Mouse (Mus musculus): ENCODE measurements around the gene Prdm4.
A peak's percentile ranks its signal among the peaks of the same experiment; 100 is the strongest.

Prdm4 gene

GRCm38 (mm10) chr10:85916498-85917309 lies at the start of gene Prdm4:
Gene Prdm4, minus strand, starts transcription at chr10:85917142.
- DNase-seq (ENCODE audit: extremely low spot score, low spot score) = peak; percentile 98

DNA sequence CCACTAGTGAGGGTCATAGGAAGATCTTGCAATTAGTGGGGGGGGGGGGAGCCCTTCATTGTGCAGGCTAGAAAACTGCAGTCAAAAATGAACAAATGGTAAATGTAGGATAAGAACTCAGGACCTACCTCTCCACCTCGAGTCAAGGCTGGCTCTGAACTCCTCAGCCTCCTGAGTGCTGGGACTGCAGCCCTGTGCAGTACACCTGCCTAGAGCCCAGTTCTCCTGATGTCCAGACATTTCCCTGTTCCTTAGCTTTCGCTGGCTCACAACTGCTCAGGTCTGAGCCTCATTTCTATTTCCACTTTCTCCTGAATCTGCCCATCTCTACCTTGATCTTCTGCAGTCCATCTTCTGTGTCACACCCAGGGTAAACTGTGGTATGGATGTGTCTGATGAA lies 49.5 kb upstream of the Prdm4 start:
- DNase-seq (ENCODE audit: extremely low spot score, low spot score) = no peak

DNA sequence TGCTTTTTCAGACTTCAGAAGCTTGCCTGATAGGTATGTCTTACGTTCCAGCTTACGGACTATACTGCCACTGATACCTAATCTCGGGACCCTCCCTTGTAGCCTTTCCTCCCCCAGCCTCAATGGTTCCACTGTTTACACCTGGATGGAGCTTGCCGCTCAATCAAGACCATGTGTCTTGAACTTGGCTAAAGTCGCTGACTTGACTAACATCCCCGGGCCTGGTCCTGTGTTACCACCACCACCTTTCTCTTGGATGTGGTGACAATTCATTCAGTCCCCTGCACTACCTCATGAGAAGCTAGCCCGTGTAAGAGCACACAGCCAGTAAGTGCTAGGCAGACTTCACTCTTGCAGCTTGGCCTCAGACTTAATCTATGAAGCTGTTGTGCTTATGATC lies 47.4 kb upstream of the Prdm4 start:
- DNase-seq (ENCODE audit: extremely low spot score, low spot score) = no peak

DNA sequence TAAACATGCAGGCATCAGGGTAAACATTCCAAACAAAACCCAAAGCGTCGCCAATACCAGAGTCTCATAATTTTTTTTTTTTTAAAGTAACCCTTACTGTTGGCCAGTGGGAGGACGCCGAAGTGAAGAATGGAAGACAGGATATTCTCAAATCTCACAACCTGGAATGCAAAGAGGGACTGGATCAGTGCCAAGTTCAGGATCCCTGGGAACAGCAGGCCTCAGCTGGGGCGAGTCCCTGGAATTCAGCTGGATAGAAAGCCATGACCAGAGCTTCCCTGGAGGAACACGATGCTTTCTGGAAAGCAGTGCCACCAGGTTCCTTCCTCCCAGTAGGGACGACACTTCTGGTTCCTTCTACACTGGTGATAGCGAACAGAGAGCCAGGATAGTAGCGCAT lies 46.0 kb upstream of the Prdm4 start:
- DNase-seq (ENCODE audit: extremely low spot score, low spot score) = no peak

- peak; percentile 99 for DNase-seq (ENCODE audit: extremely low spot score, low spot score)
These were observed 40.6 kb upstream of the Prdm4 start, which contains the start of gene Rtcb for GRCm38 (mm10) chr10:85957464-85957950. Gene Rtcb, minus strand, starts transcription at chr10:85957823.

DNA sequence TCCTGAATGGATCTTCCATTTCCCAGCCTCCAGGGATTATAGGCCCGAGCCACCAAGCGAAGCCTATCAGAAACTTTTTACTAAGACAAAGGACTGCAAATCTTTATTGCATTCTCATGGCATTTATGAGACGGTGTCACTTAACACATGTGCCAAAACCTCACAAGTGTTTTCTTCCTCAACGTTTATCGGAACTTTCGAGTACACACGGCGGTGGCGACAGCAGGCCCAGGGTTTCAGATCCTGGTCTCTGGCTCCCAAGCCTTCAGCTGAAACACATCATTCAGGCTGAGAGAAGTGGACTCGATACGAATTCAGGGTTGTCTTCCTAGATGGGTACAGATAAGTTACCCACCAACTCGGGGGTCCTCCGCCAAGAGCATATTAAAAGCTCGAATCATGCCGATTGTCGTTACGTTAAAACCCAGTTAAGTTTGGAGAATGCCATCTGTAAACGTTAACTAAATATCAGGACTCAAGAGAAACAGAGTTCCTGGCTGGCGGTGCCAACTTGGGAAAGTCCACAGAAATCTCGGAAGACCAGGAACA lies 40.0 kb upstream of the Prdm4 start:
- DNase-seq (ENCODE audit: extremely low spot score, low spot score) = no peak

DNA sequence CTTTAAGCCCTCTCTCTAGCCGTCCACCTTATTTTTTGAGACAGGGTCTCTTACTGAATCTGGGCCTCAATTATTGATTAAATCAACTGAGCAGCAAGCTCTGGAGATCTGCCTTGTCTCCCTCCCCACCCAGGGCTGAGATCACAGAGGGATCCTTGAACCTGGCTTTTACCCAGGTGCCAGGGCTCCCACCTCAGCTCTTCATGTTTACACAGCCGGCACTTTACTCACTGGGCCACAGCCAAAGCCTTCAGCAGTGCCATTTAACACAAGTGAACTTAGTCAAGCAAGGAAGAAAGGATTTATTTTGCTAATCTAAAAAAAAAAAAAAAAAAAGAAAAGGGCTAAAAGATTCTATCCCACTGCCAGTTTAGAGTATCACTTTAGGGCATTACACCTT lies 37.5 kb upstream of the Prdm4 start:
- DNase-seq (ENCODE audit: extremely low spot score, low spot score) = no peak

DNA sequence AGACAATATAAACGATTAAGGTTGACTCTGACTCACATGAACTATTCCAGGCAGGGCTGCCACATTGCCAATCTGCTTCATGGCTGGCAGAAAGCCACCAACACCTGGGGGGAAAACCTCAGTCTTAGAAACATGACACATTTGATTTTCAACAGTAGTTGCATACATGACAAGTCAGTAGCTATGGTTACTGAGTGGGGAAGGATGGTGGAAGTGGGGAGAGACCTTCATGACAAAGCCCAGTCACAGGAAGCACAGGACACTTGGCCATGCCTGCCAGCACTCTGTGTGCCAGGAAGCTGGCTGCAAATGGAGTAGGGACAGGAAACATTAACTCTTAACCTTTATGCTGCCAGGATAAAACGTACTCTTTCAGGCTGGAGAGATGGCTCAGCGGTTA lies 36.5 kb upstream of the Prdm4 start:
- DNase-seq (ENCODE audit: extremely low spot score, low spot score) = no peak

- no peak for DNase-seq (ENCODE audit: extremely low spot score, low spot score)
These were observed 35.0 kb upstream of the Prdm4 start for GRCm38 (mm10) chr10:85951765-85952443.

DNA sequence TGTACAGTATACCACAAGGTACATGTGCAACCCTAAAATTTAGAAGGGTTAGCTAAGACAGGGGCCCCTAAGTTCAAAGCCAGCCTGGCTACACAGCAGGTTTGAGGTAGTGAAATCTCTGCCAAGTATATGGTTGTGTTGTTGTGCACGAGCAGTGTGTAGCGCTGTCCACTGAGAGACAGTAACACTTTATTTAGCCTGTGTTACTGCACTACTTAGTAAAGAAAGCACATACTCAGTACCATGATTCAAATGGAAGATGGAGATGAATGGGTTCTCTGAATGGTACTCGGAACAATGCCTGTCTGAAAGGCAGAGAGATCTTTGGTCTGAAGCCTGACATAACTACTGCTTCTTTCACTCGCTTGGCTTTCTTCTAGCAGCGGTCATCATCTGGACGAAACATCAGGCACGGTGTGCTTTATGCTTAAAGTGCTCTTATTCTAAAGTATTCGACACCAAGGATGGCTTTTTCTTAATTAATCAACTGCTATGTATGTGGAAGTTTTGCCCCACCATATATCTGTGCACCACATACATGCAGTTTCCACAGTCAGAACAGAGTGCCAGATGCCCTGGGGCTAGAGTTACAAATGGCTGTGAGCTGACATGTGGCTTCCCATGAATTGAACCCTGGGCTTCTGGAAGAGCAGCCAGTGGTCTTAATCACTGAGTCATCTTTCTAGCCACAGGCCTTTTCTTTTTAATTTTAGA lies 31.7 kb upstream of the Prdm4 start:
- DNase-seq (ENCODE audit: extremely low spot score, low spot score) = no peak

GRCm38 (mm10) chr10:85936280-85936965 lies 19.5 kb upstream of the Prdm4 start:
- no peak for DNase-seq (ENCODE audit: extremely low spot score, low spot score)

GRCm38 (mm10) chr10:85929962-85930361 lies 13.0 kb upstream of the Prdm4 start:
- no peak for DNase-seq (ENCODE audit: extremely low spot score, low spot score)

DNA sequence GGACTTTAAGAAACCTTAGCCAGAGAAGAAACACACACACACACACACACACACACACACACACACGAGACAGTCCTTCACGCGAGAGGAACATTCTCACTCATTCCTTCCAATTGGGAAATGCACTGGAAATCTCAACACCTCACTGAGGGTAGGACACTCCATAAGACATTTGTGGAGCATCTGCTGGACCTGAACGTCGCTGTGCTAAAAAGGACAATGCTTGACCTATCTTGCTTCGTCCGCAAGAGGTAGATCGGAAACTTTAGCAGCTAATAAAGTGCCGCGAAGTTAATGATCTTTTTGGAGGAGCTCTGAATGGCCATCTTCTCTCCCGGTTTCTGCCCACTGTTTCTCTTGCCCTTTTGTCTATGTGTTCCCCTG lies 12.3 kb upstream of the Prdm4 start:
- DNase-seq (ENCODE audit: extremely low spot score, low spot score) = no peak

GRCm38 (mm10) chr10:85928499-85929207 lies 11.7 kb upstream of the Prdm4 start:
- DNase-seq (ENCODE audit: extremely low spot score, low spot score) = peak; percentile 84

DNA sequence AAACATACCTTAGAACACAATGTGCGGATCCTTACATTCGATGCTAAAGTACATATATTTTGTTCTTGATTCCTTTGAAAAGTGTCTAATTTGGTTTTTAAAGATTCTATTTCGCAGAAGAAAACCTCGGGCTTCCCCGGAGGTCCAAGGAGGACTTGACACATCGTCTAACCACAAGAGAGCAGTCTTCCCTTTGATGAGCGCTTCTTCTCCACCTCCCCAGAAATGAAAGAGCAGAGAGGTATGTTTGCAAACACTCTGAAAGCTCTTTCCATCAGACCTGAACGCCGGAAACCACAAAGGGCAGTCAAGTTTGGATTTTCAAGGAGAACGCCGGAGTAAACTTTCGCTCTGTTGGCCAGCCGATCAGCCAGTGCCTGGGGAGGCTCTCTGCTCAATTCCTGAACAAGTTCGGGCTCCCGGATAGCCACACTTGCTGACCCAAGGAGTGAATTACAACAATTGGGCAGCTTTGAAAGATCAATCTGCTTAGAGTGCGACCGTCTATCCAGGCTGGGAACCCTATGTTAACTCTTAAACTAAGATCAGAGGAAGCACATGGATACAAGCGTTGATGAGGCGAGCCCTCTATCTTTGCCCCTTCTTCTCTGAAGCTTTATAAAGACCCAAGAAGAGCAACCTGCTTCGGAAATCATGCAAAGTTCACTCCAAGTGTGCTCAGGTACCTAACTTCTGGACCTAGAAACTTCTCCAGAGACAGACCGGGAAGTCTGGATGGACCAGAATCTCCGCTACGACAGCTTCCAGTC lies 10.9 kb upstream of the Prdm4 start, which contains the start of gene Ascl4:
TSS of gene Ascl4 (plus strand) at position 6 of the 770 bp plus-strand sequence.
- peak; percentile 61 for DNase-seq (ENCODE audit: extremely low spot score, low spot score)

- no peak for DNase-seq (ENCODE audit: extremely low spot score, low spot score)
These were observed 37.0 kb downstream of the Prdm4 start for GRCm38 (mm10) chr10:85879886-85880486.

DNA sequence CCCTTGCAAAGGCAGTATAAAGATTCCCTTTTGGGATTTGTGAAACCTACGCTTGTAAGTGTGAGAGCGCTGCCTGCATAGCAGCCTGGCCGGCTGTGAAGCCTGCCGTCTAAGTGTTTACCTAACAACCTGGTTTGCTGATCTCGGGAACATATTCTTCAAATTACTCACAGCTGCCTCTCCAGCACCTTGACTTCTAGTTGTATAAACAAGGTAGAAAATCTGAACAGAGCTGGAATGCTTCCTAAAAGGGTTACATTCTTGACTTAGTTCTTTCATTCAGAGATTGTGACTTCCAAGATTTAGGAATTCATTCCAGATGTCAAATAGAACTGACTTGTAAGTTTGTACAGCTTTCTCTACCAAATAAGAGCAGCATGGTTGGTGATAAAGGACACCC lies 41.1 kb downstream of the Prdm4 start:
- DNase-seq (ENCODE audit: extremely low spot score, low spot score) = no peak

DNA sequence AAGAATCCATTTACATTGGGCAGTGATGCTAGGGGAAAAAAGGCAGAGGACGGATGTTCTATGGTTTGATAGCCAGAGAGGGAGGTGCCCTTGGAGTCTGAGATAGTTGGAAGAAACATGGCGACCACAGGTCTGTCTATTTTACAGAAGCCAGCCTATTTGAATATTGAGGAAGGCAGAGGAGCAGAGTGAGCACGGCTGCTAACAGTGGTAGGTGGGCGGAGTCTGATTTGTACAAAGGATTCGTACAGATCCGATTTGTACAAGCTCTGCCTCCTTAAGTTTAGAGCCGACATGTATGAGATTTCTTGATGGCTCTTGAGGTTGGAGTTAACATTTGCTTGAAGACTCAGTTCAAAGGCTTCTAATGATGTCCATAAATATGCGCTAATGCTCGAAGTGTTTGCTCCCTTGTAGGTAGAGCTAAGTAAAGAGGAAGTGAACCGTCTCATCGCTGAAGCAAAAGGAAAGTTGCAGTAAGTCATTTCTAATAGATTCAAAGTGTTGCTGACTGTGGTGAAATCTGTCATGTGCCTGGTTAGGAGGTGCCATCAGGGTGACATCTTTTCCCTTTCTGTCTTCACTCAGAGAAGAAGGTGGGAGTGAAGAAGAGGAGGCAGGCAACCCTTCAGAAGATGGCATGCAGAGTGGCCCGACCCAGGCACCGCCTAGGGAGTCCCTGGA lies 42.9 kb downstream of the Prdm4 start:
- no peak for DNase-seq (ENCODE audit: extremely low spot score, low spot score)

DNA sequence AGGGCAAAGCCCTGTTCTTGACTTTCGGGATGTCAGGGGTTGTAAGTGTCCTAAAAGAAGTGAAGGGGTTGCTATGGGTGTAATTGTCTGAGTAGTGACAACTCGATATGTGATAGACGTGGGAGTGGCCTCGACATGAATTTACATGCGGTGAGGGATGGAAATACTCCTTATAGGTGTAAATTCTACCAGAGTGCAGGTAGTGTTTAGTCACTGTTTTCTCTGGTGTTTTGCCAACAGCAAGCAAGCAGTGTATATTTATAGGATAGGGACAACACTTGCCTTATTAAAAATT lies 44.5 kb downstream of the Prdm4 start:
- DNase-seq (ENCODE audit: extremely low spot score, low spot score) = no peak
